Mouse (Mus musculus) thymus, postnatal 0 days (tissue): ENCODE measurements around the gene Krtap7-1. TPM values are rescaled to one million over a fixed set of nuclear protein-coding genes. Genes with fewer than 3 reads are reported as not detected.

Source experiments
- DNase-seq: peaks from one replicate; pipeline ENCODE4 v3.0.0-alpha.2; 2015; ENCODE audit warnings: low spot score
- polyA plus RNA-seq: library from polyadenylated mRNA; unstranded; fragments of >200 nt; fragmentation: Nextera tagmentation; extraction: Ambion mirVana; gene quantifications from 2 replicates; pipeline ENCODE4 v1.2.1, GENCODE M21; 2015

Krtap7-1 gene
- polyA plus RNA-seq: not detected in 2 replicates

DNA sequence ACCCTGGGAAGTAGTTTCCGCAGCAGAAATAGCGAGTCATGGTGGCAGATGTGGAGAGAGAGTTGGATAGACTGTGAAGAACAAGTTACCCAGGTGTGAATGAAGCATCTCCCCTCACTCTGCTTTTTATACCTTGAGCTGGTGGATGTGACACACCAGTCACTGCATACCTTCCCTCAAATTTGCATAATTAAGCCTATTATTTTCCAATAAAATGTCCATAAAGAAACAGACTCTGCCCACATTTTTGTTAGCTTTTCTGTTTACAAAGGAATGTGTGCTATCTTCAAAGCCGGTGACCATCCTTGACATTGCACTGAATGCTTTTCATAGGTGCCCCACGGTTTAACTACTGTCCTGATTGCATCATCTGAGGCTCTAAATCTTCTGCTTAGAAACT, at the start of gene Krtap7-1:
Gene Krtap7-1, minus strand, starts transcription at position 101 of the 400 bp plus-strand sequence.
- DNase-seq: no peak

DNA sequence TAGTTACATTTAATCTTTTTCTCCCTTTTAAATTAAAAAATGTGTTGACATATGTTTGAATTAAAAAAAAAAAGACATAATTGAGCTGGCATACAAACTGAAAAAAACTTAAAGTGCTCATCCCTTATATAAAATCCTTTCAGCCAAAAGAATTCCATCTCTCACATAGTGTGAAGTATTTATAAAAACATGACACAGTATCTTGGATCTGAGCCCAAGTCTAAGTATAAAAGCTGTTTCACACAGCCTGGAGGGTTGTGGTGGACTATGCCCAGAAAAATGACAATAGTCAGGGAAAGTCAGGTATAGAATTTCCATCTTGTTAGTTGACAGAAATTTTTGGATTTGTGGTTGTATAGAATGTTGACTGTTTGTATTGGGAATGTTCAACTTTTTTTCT, 42.2 kb upstream of the Krtap7-1 start:
- DNase-seq: no peak

DNA sequence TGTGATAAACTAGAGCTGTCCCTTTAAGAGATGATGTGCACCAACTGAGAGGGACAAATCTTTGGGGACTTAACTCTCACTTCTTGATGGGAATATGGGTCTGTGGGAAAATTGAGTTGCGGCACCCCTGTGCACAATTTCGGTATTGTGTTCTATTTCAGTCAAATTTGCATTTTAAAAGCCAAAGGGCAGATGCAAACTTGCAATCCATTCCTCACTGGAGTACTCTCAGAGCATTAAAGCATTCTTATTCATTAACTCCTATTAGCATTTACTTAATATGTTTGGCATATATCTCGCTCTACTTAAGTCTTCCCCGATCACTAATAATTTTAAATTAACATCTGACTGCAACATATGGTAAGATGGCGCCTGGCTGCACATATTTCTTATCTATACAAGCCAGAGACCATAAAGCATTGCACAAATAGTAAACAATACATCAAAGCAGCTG, 29.9 kb upstream of the Krtap7-1 start:
- no peak for DNase-seq

DNA sequence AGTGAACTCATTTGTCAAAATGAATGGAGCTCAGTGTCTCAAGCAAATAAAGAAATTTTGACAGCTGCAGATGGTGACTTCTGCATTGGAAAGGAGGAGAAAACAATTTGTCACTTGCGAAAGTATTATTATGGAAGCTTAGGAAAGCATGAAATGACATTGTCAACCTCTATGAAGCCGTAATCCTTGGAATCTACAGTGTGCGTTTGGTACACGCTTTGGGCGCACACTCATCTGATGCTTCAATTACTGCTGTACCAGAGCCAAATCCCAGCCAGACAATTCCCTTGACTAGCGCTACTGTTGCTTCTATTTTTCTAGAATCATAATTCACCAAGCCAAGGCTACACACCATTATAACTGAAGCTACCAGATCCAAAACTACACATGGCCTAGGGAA, 29.2 kb upstream of the Krtap7-1 start:
- DNase-seq: no peak

DNA sequence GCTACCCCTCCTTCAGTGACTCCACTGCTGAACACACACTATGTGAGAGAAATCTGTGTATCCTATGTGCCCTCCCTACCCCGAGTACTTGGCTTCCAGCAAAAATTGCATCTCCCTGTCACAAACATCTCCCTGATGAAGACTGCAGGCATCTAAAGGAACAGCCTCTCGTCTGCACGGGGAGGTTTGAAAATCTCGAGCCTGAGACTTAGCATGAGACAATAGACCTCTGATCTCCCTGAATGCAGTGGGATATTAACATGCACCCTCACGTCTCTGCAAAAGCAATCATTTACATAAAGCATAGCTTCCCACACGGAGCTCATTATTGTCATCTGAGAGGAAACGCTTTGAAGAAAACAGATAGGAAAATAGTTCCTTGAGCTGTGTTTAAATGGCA, 22.4 kb upstream of the Krtap7-1 start:
- DNase-seq: no peak

DNA sequence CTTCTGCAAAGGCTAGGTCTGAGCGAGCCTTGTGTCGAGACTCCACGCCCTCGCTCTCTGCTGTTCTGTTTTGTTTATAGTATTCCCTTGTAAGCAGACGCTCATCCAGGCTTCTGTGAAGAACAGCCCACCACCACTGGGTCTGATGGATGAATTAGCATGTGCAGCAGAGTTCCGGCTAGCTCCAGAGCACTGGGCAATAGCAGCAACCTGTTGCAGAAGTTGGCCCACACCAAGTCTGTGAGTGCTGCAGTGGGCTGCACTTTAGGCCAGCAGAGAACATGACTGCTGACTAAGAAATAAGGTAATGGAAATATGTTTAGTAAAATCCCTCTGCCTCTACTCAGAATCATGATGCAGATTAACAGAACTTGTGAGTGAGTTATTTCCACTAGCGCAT, 21.7 kb upstream of the Krtap7-1 start:
- DNase-seq: no peak

DNA sequence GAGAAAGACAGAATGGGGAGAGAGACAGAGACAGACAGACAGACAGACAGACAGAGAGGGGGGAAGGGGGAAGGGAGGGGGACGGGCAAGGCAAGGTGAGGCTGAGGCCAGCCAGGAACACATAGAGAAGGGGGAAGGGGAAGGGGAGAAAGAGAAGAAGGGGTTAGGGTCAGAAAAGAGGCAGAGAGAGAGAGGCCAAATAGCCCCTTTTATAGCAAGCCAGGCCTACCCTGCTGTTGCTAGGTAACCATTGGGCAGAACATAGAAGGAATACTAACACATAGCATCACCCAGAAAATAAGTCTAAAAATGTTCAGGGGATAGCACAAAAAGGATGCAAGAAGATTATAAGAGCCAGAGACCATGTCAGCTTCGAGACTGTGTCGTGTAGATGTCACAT, 20.3 kb upstream of the Krtap7-1 start:
- no peak for DNase-seq

DNA sequence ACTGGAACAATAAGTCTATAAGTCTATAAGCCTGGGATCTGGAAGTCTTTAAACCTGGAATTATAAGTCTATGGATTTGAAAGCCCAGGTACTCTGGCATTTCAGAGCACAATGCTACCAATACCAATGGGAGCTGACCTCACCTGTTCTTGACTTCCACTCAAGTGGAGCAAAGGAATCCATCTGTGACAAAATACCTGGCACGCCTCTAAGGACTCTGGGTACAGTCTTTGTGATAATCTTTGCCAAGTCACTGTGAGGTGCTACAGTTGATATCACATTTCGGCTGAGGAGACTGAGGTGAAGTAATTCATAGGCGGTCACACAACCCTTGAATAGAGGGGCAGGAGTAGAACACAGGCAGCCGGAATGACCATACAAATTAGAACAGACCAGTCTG, 12.9 kb upstream of the Krtap7-1 start:
- no peak for DNase-seq

DNA sequence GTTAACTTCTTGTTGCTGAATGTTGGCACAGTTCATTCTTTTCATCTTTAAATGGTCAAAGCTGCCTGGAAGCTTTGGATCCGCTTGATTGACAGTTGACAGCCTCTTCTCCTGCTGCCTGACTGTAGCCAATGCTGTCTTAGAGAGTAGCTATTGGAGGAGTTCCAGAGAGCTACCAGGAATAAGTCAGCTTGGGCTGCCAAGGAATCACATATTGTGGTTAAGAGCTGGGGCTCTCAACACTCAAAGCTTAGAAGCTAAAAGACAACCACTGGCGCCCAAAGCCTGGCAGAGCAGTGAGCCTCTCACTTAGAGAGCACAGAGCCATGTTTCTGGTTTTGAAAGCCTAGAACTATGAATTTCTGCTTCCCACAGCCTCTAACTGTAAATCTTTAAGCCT, 12.4 kb upstream of the Krtap7-1 start:
- no peak for DNase-seq

DNA sequence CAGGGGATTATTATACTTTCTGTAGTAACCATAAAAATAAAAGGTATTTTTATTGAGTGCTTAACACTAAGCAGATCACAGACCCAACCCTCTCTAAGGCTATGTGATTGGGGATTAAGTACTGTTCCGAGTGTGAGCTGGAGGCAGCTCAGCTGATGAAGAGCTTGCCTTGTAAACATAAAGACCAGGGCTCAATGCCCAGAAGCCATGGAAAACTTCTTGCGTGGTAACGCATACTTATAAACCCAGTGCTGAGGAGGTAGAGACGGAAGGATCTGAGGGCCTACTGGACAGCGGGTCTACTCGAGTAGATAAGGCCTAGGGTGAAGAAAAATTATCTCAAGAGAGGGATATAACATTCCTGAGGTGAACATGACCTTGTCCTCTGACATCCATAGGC, 12.0 kb upstream of the Krtap7-1 start:
- DNase-seq: no peak

DNA sequence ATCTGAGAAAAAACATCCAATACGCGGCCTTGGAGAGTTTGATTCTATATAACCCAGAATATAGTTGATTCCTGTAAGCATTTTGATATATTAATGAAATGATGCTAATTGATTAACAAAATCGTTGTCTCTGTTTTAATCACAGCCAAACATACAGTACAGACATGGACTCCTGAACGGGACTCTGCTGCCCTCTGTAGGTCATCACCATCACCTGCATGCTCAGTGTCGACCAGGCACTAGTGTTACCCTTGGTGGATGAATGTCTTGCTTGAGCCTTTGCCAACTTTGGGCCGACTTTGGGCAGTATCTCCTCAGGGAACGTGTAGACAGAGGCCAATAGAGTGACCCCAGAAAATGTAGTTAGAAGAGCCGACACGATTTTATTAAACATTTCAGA, 9.5 kb upstream of the Krtap7-1 start:
- DNase-seq: peak; percentile 7

DNA sequence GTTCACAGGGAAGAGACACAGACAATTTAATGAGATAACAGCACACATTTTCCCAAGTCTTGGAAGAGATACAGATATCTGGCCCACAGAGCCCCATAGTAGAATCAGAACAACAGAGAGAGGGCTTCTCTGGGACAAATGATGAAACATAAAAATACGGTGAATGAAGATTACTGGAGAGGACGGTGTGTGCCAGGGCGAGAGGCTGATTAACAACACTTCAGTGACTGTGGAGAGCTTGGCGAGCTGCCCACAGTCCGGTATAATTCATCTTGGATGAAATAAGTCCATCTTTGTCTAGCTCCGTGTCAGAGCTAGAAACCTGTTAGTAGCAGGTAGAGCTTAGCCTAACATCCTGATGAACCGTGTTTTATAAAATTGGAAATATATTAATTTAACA, 5.3 kb upstream of the Krtap7-1 start:
- no peak for DNase-seq

DNA sequence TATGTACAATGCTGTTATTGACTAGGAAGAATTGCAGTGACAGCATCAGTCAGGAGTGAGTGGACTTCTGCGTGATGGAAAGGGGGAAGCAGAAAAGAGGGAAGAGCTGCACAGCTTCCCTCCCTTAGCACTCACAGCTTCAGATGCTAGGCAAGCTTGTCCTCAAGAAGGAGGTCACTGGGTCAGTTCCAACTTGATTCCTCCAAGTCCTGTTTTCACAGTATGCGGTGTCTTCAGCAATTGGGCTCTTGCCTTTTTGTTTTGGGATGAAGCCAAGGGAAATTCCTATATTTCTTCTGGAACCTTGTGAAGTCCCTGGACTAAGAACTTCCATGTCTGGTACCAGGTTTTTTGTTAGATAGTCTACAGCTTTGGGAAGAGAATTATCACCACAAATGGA, 4.6 kb downstream of the Krtap7-1 start:
- DNase-seq: no peak

DNA sequence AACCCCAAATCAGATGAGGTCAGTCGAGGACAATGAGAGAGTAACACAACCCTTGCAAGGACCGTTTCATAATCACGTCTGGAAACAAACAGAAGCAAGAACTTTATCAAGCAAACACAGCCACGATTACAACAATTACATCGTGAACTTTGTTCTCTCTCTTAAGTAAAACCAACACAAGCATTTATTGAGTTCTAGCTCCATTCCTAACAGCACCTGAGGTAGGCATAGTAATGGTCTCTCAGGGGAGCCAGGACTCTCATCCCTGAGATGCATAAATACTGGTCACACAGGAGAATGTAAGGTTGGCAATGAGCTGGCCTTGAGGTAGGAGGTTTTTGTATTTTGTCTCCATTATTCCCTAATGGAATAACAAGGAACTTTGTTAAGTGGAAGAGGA, 6.3 kb downstream of the Krtap7-1 start:
- no peak for DNase-seq

DNA sequence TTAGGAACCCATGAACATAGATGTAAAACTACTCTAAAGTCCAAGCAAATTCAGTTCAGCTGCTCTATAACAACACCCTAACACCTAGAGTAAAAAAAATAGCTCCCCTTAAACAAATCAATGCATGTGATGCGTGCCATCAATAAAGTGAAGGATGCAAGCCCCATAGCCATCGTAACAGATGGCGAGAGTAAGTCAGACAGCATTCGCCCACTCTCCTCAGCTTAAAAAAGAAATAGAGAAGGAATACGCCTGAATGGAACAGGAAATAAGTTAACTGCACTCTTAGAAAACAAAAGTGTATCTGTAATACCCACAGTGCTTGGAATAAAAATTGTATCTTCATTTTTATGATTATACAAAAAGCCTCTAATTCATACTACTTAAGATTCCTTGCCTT, 11.1 kb downstream of the Krtap7-1 start:
- DNase-seq: no peak

DNA sequence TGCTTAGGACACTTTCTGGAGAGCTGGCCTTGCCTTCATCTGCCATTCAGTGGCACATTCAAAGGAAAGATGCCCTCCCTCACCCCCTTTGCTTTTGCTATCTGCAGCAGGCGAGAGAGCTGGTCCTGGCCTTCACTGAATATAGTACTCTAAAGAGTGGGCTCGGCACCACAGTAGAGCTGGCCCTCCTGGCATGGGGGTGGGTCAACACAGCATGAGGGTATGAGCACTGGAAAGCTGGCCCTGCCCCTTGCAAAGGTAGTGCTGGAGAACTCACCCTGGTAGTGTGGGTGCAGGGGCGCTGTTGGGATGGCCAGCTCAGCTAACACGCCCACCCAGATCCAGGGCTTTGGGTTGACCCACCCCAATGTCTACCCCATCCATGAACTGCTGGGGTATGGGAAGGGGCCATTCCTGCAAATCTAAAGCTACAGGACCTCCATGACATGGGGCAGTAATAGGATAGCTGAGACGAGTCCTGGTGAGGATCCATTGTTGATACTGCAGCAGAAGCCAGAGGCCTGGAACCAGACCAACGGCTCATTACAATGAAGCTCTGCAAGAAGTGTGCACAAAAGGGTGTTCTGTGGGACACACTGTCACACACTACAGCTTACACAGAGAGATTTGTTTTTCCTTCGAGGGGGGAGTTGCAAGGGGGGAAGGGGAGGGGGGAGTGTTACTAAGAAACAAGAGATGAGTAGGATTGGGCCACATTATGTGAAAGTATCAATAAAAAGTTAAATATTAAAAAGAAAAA, 12.5 kb downstream of the Krtap7-1 start:
- no peak for DNase-seq

DNA sequence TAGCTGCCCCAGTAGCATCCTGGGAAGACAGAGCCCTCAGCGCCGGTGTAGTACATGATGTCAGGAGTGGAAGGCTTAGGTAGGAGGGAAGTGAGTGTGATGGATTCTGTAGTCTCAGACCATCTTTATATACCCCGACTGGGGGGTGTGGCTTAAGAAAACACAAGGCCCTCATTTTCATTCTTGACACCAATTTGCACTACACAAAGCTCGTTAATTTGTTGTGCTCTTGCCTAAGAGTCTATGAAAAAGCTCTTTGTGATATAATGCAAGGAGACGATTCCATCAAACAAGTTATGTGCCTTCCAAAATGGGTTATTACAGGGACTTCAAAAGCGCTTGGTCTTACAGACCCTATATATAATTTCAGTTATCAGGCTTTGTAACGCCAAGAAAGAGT, 20.3 kb downstream of the Krtap7-1 start, which contains the start of gene Krtap8-1:
Gene Krtap8-1, minus strand, starts transcription at position 101 of the 400 bp plus-strand sequence.
- no peak for DNase-seq

DNA sequence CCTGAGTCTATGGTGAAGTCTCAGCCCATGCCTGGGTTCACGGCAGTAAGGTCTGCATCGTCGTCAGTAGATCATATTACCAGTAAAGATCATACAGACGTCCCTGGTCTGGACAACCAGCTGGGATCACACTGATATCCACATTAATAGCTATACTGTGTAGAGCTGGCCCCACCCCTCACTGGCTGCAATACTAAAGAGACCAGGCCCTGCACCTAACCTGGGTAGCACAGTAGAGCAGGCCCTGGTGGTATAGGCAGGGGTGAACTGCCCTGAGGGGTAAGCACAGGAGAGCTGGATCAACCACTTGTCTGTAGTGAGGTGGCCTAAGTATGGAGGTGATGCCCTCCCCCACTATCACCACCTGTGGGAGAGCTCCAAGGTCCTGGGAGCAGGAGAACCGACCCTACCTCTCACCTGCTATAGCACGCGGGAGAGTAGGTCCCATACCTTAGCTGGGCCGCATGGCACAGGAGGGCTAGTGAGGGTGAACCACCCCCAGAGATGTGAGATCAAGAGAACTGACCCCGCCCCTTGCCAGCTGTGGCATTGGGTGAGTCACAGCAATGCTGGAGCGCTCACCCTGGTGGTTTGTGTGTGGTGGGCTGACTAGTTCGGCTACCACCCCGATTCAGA, 30.3 kb downstream of the Krtap7-1 start:
- no peak for DNase-seq

DNA sequence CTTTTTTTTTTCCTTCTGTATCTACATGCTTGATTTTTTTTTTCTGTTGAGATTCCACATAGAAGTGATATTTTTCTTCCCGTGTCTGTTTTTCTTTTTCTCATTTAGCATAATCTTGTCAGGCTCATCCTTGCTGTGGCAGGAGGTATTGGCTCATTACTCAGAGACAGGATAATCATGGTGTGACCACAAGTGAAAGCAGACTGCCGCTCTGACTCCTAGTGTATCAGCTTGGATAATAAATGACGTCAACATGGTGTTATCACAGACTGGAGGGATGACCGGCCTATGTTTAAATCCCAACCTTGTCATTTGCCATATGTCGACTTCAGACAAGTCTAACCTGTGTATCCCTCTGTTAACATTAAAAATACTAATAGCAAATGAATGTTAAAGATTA, 46.9 kb downstream of the Krtap7-1 start:
- DNase-seq: no peak
